Mouse (Mus musculus): ENCODE measurements around the gene Slc46a3. TPM values are rescaled to one million over a fixed set of nuclear protein-coding genes. Genes with fewer than 3 reads are reported as not detected.

The Slc46a3 gene
- polyA plus RNA-seq, 1 experiment, result 32.2 TPM

GRCm38 (mm10) chr5:147895436-147896198, 1.0 kb upstream of the Slc46a3 start:
- DNase-seq (ENCODE audit: low read depth), result no peak

DNA sequence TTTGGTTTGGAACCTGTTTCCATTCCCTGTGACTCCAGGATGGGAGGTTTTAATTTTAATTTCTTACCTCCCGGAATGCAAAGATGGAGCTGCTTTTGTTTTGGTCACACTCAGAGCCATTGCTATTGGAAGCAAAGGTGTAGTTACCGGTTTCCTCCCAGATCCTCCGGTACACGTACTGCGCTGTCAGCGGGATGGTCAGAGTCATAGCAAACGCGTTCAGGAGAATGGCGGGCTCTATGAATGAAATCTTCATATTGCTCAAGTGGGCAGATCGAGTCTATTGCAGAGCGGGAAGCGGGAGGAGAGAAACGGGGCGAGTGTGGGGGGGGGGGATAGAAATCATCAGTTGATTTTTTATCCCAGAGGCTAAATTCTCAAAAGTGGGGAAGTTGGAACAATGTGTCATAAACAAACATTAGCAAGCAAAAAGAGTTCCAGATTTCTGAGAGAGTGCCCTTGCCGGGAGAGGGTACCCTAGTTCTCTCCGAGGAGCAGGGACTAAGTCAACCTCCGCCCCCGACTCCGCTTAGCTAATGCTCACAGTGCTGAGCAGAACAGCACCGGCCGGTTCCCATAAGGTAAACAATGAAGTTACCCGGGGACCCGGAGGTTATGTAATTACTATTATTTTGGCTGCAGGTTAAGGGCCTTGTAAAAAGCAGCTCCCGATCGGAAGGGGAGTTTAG, 705 bp downstream of the Slc46a3 start:
- no peak for DNase-seq (ENCODE audit: low read depth)

GRCm38 (mm10) chr5:147893143-147893542, 1.5 kb downstream of the Slc46a3 start:
- no peak for DNase-seq (ENCODE audit: low read depth)

GRCm38 (mm10) chr5:147892735-147893134, 1.9 kb downstream of the Slc46a3 start:
- DNase-seq (ENCODE audit: low read depth), result no peak

GRCm38 (mm10) chr5:147888313-147889297, 6.0 kb downstream of the Slc46a3 start:
- no peak for DNase-seq (ENCODE audit: low read depth)

GRCm38 (mm10) chr5:147883581-147883980, 11.0 kb downstream of the Slc46a3 start:
- no peak for DNase-seq (ENCODE audit: low read depth)

DNA sequence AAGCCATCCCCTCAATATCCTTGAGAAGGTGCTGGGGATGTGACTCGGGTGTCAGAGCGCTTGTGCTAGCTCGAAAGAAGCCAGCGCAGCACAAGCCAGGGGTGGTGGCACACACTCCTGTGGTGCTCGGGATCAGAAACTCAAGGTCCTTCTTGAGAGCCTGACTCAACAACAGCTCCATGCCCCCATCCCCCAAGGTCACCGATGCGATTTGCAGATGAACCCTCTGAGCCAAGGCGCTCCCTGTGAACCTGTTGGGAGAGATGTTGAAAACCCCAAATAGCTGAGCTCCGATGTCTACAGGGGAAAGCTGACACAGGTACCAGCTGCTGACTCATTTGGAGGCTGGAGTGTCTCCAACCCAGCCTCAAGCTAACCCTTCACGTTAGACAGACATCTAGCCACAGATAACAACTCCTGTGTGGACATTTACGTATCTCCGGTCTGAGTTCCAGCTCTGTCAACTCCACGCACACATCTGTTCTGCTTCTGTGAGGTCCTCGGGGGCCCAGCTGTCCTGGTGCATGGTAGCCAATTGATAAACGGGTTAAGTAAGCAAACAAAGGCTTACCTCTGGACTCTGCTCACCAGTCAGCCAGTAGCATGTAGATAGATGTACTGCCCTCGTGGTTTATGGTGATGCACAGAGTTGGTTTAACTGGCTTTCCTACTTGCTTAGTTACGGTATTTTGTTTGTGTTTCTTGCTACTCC, 14.5 kb downstream of the Slc46a3 start:
- DNase-seq (ENCODE audit: low read depth), result no peak

GRCm38 (mm10) chr5:147877520-147877919, 17.1 kb downstream of the Slc46a3 start:
- no peak for DNase-seq (ENCODE audit: low read depth)

DNA sequence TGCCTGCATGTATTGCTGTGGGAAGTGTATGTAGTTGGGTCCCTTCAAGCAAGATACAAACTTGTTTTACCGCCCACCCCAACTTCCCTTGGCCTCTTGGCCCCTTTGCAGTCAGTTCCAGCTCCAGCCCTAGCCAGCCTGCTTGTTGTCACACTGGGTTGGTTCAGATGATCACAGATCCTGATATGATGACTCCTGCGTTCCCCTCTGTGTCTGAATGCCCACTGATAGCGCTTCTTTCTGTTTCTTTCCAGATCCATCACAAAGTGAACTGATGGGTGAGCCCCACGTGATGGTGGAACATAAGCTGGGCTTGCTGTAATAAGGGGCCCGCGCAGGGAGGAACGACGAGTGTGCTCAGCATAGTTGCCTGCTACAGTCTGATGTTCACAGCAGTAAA, 19.4 kb downstream of the Slc46a3 start:
- no peak for DNase-seq (ENCODE audit: low read depth)

GRCm38 (mm10) chr5:147874491-147875065, 20.0 kb downstream of the Slc46a3 start:
- no peak for DNase-seq (ENCODE audit: low read depth)

DNA sequence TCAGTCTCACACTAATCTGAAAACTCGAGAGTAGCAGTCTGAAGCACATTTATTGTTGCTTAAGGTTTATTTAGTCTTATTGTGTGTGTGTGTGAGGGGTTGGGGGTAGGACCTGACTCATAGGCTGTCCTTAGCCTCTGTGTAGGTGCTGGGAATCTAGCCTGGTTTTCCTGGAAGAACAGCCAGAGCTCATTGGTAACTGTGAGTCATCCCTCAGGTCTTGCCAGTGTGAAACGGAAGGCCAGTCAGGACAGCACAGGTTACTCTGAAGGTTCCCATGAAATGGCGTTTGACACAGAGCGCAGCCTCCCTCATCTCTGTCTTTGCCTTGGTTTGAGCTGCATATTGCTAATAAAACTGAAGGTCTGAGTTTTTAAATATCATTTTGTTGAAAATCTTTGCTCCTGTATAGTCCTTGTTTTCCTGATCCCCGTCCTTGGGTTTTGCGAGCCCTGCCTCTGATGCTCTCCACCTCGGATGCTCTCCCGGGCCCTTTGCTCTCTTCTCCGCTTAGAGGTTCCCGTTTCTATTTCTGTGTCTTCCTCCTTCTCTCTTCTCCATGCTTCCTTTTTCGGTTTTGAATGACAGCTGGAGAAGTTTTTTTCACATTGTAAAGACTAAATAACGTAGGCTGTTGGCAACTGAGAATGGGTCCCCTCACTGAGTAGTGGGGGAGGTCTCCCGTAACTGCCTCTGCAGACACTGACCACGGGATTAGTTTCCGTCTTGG, 23.4 kb downstream of the Slc46a3 start:
- no peak for DNase-seq (ENCODE audit: low read depth)

DNA sequence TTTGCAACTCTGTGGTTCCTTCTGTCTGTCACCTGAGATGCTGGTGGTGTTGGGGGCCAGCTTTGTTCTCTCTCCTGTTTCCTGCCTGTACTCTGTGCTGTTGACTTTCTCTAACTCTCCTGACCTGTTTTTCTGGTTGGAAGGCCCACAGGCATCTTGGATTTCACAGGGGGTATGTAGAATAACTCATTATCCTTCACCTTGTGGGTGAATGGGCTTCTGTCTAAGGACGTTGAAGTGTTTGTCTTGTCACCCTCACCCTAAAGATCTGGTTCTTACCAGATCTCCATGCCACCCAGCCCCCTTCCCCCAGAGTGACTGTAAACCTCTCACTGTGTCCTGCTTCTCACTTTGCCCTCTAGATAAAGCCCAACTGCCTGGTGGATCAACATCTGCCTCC, 24.3 kb downstream of the Slc46a3 start:
- DNase-seq (ENCODE audit: low read depth), result no peak

DNA sequence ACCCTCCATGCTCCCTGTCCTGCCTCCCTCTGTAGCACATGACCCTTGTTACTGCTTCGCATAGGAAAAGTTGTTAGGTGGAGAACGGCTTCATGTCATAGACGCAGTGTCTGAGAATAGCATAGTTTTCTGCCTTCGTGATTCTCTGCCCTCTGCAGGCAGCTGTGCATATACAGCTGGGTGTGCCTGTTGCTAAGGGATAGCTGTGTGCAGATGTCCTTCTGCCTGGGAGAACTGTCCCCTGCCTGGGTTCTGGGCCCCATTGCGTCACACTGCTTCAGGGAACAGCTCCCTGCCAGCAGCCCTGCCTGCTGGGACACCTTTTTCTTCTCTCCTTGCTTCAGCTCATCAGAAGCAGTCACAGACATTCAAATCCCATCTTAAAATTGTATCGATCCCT, 25.0 kb downstream of the Slc46a3 start:
- DNase-seq (ENCODE audit: low read depth), result no peak

- no peak for DNase-seq (ENCODE audit: low read depth)
Observed at GRCm38 (mm10) chr5:147868674-147869073, 25.9 kb downstream of the Slc46a3 start.

GRCm38 (mm10) chr5:147860449-147861261, 34.0 kb downstream of the Slc46a3 start, which contains the start of gene Pomp:
TSS of gene Pomp (plus strand) at chr5:147860461.
- DNase-seq (ENCODE audit: low read depth), result no peak

DNA sequence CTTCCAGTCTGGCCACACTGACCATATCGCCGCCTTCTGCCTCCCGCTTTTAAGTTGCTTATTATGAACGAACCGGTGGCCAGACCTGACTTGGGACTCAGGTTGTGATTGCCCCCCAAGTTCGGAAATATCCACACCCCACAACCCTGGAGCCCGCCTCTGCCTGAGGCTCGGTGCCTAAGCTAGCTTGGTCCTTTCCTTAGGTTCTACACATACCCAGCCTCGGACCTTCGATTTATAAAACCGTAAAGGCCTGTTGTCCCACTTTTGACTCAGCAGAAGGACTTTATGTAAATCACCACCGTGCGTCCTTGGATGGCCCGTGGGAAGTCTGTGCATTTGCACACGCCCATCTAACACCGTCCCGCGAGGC, 34.6 kb downstream of the Slc46a3 start:
- DNase-seq (ENCODE audit: low read depth), result no peak

DNA sequence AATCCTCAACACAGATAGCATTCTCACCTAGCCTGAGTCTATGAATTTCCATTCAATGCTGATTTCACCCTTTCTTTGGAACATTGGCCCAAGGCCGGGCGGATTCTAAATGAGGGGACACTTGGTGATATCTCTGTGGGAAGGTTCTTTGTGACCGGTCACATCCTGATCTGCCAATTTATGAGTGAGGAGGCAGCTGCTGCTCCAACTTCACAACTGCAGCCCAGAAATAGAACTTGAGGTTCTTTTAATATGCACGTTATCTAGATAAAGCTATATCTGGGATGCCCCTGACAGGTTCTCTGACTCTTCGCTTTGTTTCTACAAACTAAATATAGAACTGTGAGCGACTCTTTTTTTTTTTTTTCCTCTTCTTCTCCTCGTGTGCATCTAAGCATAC, 44.4 kb downstream of the Slc46a3 start:
- no peak for DNase-seq (ENCODE audit: low read depth)

GRCm38 (mm10) chr5:147848164-147848863, 46.3 kb downstream of the Slc46a3 start:
- no peak for DNase-seq (ENCODE audit: low read depth)

DNA sequence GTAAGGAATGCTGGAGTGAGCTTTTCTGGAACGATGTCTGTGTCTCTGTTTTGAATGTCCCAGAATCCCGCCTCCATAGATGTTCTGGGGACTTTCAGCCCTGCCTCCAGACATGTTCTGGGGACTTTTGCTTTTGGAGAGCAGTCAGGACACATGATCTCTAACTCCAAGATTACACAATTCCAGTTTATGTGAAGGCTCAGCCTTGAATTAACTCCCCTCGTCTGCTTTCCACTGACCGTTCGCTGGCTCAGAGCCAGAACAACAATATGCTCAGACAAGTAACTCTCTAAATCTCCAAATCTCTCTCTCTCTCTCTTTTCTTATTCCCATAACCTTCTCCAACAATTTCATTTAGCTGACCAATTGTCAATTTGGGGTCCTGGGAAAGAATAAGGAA, 47.3 kb downstream of the Slc46a3 start:
- DNase-seq (ENCODE audit: low read depth), result no peak

Data from gonadal fat pad, adult 2 months (tissue).